Mouse (Mus musculus): Measurements from ENCODE around the gene Sorcs1.

DNA sequence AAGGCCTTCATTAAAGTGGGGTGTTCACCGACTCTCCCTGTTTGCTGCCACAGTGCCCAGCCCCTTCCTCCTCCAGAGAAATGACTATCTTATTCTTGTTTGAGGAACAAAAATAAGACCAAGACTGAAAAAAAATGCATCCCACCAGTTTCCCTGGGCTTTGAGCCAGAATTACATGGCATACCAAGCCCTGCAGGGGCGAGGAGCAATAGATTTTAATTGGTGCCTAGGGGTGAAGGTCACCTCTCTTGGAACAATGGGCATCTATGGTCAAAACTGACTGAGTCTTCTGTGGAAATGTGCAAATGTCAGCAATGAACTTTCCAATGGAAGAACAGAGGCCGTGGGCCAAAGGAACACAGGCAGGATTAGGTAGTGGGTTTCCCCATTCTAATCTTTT lies 312.0 kb downstream of the Sorcs1 start:
- no peak for TF ChIP-seq POLR2A (IDR thresholded peaks at IDR 0.05; ENCODE audit: insufficient read depth, low read length)
- TF ChIP-seq EP300 (IDR thresholded peaks at IDR 0.05; ENCODE audit: insufficient read depth, low read depth, low read length) = no peak
- no peak for TF ChIP-seq CTCF (IDR thresholded peaks at IDR 0.05; ENCODE audit: low read depth, low read length)
